Mouse (Mus musculus): ENCODE results near the gene Tas2r138. TPM values are rescaled to one million over a fixed set of nuclear protein-coding genes. Genes with fewer than 3 reads are reported as not detected.

Tas2r138 gene
- polyA plus RNA-seq, 1 experiment from 2014 or later = not detected

DNA sequence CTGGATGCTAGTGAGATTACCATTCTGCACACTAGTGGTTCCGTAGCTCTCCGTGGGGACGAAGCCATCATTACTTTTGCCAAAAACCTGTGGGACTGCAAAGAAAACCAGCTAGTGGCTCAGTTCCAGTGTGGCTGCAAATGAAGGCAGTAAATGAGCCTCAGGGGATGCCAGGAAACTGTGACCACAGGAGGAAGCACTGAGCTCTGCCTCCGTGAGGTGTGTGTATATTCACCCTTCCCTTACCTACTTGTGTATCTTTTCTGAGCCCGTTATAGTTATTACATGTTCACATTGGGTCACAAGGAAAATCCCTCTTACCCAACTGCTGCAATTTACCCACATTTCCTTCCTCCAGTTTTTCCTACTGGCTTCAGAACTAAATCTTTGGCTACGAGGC lies 28.8 kb downstream of the Tas2r138 start:
- no peak for ATAC-seq (replicated peaks; ENCODE audit: low FRiP score)
- H3K27me3 ChIP-seq (replicated peaks; ENCODE audit: control insufficient read depth, insufficient read depth, low read length) = no peaks in the 10 kb centered on the region
- DNase-seq (ENCODE audit: low spot score) = no peak
- no peak overlapping the region for H3K9ac ChIP-seq (ENCODE audit: low read depth, low read length)
- H3K36me3 ChIP-seq (ENCODE audit: control insufficient read depth, insufficient read depth, low read length) = no peaks in the 10 kb centered on the region
- H3K9me3 ChIP-seq (ENCODE audit: control insufficient read depth, low read length) = no peaks in the 10 kb centered on the region
- 70% methylated on average over 6 of the region's 6 CpGs for WGBS
- H3K4me2 ChIP-seq = no peak overlapping the region
- H3K27ac ChIP-seq (ENCODE audit: low read depth, low read length) = no peak overlapping the region
- no peaks in the 10 kb centered on the region for H3K4me1 ChIP-seq (replicated peaks; ENCODE audit: control insufficient read depth, insufficient read depth, low read length)
- no peak overlapping the region for H3K4me3 ChIP-seq (ENCODE audit: low read depth, low read length)

DNA sequence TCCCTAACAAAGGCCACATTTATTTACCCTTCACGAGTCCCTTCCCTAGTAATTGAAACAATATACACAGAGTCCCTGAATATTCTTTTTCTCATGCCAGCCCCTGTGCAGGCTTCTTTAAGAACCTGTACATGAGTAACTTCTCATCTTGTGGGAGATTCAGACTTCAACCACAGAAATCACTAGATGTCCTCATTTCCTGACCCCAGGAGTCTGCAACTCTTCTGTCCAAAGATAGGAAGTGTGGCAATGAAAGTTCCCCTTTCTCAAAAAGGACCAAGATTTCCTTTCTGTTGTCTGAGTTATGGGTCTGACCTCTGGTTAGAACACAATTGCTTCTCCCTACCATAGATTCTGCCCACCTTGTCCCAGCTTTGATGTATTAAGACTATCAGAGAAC lies 36.8 kb downstream of the Tas2r138 start:
- Histone ChIP-seq H3K27me3 (replicated peaks; ENCODE audit: control insufficient read depth, insufficient read depth, low read length) (no peaks in the 10 kb centered on the region), H3K36me3 (ENCODE audit: control insufficient read depth, insufficient read depth, low read length) (no peaks in the 10 kb centered on the region), H3K9me3 (ENCODE audit: control insufficient read depth, low read length) (no peaks in the 10 kb centered on the region), H3K9ac (ENCODE audit: low read depth, low read length) (no peak overlapping the region), H3K4me3 (ENCODE audit: low read depth, low read length) (no peak overlapping the region), H3K4me2 (no peak overlapping the region), H3K27ac (ENCODE audit: low read depth, low read length) (no peak overlapping the region), H3K4me1 (replicated peaks; ENCODE audit: control insufficient read depth, insufficient read depth, low read length) (no peaks in the 10 kb centered on the region)
- no peak for ATAC-seq (replicated peaks; ENCODE audit: low FRiP score)
- DNase-seq (ENCODE audit: low spot score) = no peak
- 74% methylated on average over 1 of the region's 1 CpGs for WGBS

DNA sequence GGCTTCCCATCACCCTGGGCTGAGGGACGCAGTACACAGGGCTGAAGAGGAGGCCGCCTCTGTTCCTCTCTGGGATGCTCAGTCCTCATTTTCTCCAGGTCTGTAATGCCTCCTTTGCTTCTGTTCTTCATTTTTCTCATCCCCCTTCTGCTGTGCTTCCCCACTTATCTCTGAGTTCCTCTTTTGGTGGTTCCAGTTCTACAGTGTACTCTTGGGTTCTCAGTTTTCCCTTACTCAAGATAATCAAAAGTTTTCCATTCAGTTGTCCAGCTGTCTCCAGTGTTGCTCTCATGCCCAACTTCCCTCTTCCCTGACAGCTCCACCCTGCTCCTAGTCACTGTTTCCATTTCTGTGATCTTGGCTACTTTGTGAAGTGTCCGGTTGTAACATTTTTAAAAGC lies 39.5 kb downstream of the Tas2r138 start:
- no peaks in the 10 kb centered on the region for H3K36me3 ChIP-seq (ENCODE audit: control insufficient read depth, insufficient read depth, low read length)
- no peaks in the 10 kb centered on the region for H3K4me1 ChIP-seq (replicated peaks; ENCODE audit: control insufficient read depth, insufficient read depth, low read length)
- 60% methylated on average over 3 of the region's 3 CpGs for WGBS
- DNase-seq (ENCODE audit: low spot score) (no peak), ATAC-seq (replicated peaks; ENCODE audit: low FRiP score) (no peak)
- no peaks in the 10 kb centered on the region for H3K27me3 ChIP-seq (replicated peaks; ENCODE audit: control insufficient read depth, insufficient read depth, low read length)
- H3K4me2 ChIP-seq = no peak overlapping the region
- H3K27ac ChIP-seq (ENCODE audit: low read depth, low read length) = no peak overlapping the region
- no peak overlapping the region for H3K9ac ChIP-seq (ENCODE audit: low read depth, low read length)
- no peak overlapping the region for H3K4me3 ChIP-seq (ENCODE audit: low read depth, low read length)
- no peaks in the 10 kb centered on the region for H3K9me3 ChIP-seq (ENCODE audit: control insufficient read depth, low read length)

DNA sequence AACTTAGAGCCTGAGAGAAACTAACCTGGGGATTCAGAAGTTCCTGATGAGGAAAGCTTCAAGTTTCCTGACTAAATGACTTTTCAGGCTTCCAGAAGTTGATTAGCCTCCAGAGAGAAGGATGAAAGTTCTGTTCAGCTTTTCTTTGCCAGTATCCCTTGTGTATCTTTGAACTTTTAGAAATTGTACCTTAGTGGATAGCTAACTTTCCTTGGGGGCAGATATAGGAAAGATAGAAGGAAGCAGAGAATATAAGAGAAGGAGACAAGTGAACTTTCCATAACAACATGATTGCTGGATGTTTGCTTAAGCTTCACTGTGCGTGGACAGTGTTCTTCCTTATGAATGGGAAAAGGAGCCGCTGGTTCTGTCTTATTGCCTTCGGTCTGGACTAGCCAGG lies 43.9 kb downstream of the Tas2r138 start, which contains the start of gene Olfr460:
Olfr460 (plus strand) TSS at position 301 of the 400 bp plus-strand sequence.
- H3K27ac ChIP-seq (ENCODE audit: low read depth, low read length) = no peak within 1 kb of the TSS
- H3K4me2 ChIP-seq = no peak within 1 kb of the TSS
- H3K4me3 ChIP-seq (ENCODE audit: low read depth, low read length) = no peak within 1 kb of the TSS
- H3K27me3 ChIP-seq (replicated peaks; ENCODE audit: control insufficient read depth, insufficient read depth, low read length) = no peaks in the 10 kb centered on the region
- H3K4me1 ChIP-seq (replicated peaks; ENCODE audit: control insufficient read depth, insufficient read depth, low read length) = no peaks in the 10 kb centered on the region
- DNase-seq (ENCODE audit: low spot score) = no peak
- no peak within 1 kb of the TSS for H3K9ac ChIP-seq (ENCODE audit: low read depth, low read length)
- H3K9me3 ChIP-seq (ENCODE audit: control insufficient read depth, low read length) = no peaks in the 10 kb centered on the region
- WGBS = 86% methylated on average over 3 of the region's 3 CpGs
- ATAC-seq (replicated peaks; ENCODE audit: low FRiP score) = no peak
- H3K36me3 ChIP-seq (ENCODE audit: control insufficient read depth, insufficient read depth, low read length) = no peaks in the 10 kb centered on the region

Other genes starting within 250 kb of the Tas2r138 start
- gene E330009J07Rik, start 177.2 kb downstream of the Tas2r138 start, polyA plus RNA-seq (2014; fragmentation: Nextera tagmentation; extraction: Ambion mirVana) = 4.7 and 5.5 TPM in 2 replicates
- not detected in 2 replicates for gene Wee2, start 174.2 kb downstream of the Tas2r138 start, polyA plus RNA-seq (2014; fragmentation: Nextera tagmentation; extraction: Ambion mirVana)
- 161 and 179 TPM in 2 replicates for gene Ssbp1, start 142.0 kb downstream of the Tas2r138 start, polyA plus RNA-seq (2014; fragmentation: Nextera tagmentation; extraction: Ambion mirVana)
- not detected in 2 replicates for gene Tas2r137, start 122.1 kb downstream of the Tas2r138 start, polyA plus RNA-seq (2014; fragmentation: Nextera tagmentation; extraction: Ambion mirVana)
- not detected in 2 replicates for gene Tas2r108, start 119.8 kb downstream of the Tas2r138 start, polyA plus RNA-seq (2014; fragmentation: Nextera tagmentation; extraction: Ambion mirVana)
- gene Prss37, start 93.8 kb downstream of the Tas2r138 start, polyA plus RNA-seq (2014; fragmentation: Nextera tagmentation; extraction: Ambion mirVana) = not detected in 2 replicates
- gene Olfr461, start 58.3 kb downstream of the Tas2r138 start, polyA plus RNA-seq (2014; fragmentation: Nextera tagmentation; extraction: Ambion mirVana) = 0.08 and 0.11 TPM in 2 replicates
- gene Olfr460, start 43.8 kb downstream of the Tas2r138 start, polyA plus RNA-seq (2014; fragmentation: Nextera tagmentation; extraction: Ambion mirVana) = not detected in 2 replicates
- gene Clec5a, start 27.5 kb downstream of the Tas2r138 start, polyA plus RNA-seq (2014; fragmentation: Nextera tagmentation; extraction: Ambion mirVana) = 2.5 and 3.4 TPM in 2 replicates
- 0.12 and 0.65 TPM in 2 replicates for gene Mgam, start 15.5 kb upstream of the Tas2r138 start, polyA plus RNA-seq (2014; fragmentation: Nextera tagmentation; extraction: Ambion mirVana)

Measured in liver, embryonic 11.5 days (tissue).